Mouse (Mus musculus) CH12.LX (cell line): ENCODE measurements around the gene Slc36a3. TPM values are rescaled to one million over a fixed set of nuclear protein-coding genes. Genes with fewer than 3 reads are reported as not detected.
A peak's percentile ranks its signal among the peaks of the same experiment; 100 is the strongest.

Experiments
- DNase-seq: peaks from one replicate; pipeline ENCODE4 v3.0.0-alpha.2; 2013; ENCODE audit errors: extremely low read depth
- H3K27ac ChIP-seq: 2 replicates; pipeline ENCODE4 v1.5.1; 2012; ENCODE audit warnings: low read depth, mild to moderate bottlenecking, control low read depth, moderate library complexity; ENCODE audit not compliant: insufficient read depth
- H3K27me3 ChIP-seq: replicated peaks from 2 replicates; pipeline ENCODE3; 2012; ENCODE audit warnings: inconsistent platforms
- H3K36me3 ChIP-seq, 2 experiments: replicated peaks in 1 of 2; 2 replicates each; pipeline versions ENCODE3 to v1.6.1; 2012; ENCODE audit warnings: inconsistent platforms in 1 of 2, low read length in 1 of 2, mild to moderate bottlenecking in 1 of 2, mixed read lengths in 1 of 2, moderate library complexity in 1 of 2; ENCODE audit not compliant: control insufficient read depth in 1 of 2, insufficient read depth in 1 of 2
- H3K4me1 ChIP-seq, 2 experiments: 2 replicates each; pipeline ENCODE4 v1.6.1; 2012; ENCODE audit warnings: inconsistent platforms in 1 of 2, moderate library complexity in 1 of 2; ENCODE audit not compliant: insufficient read depth in 2 of 2, control insufficient read depth in 1 of 2
- H3K4me2 ChIP-seq: 2 replicates; pipeline ENCODE4 v1.6.1; 2012; ENCODE audit warnings: low read depth, mild to moderate bottlenecking, control low read depth; ENCODE audit not compliant: poor library complexity, insufficient read depth, severe bottlenecking
- H3K4me3 ChIP-seq, 3 experiments: fragments of 150-350 bp in 1 of 3; sonication (generic) in 1 of 3; replicated peaks in 1 of 3; 2 replicates each; pipeline versions ENCODE3 to v1.5.1; 2011 to 2012; ENCODE audit warnings: low read depth in 2 of 3, low read length in 2 of 3, mild to moderate bottlenecking in 2 of 3, moderate library complexity in 2 of 3, control low read depth in 1 of 3, improper control_type of control experiment in 1 of 3, inconsistent platforms in 1 of 3, mixed read lengths in 1 of 3; ENCODE audit not compliant: poor library complexity in 1 of 3
- H3K79me2 ChIP-seq: replicated peaks from 2 replicates; pipeline ENCODE4 v1.6.1; 2012; ENCODE audit warnings: mild to moderate bottlenecking, moderate library complexity; ENCODE audit not compliant: control insufficient read depth, poor library complexity, insufficient read depth, severe bottlenecking; ENCODE audit errors: extremely low read depth
- H3K9ac ChIP-seq: 2 replicates; pipeline ENCODE4 v1.6.1; 2012; ENCODE audit warnings: low read depth, mild to moderate bottlenecking, control low read depth, moderate library complexity; ENCODE audit not compliant: insufficient read depth
- H3K9me3 ChIP-seq: replicated peaks from 2 replicates; pipeline ENCODE3; 2012; ENCODE audit warnings: low read length, inconsistent platforms, mixed read lengths
- CHD1 ChIP-seq: IDR thresholded peaks from 2 replicates; pipeline ENCODE4 v1.6.1; 2012; ENCODE audit warnings: low read depth, low read length, improper control_type of control experiment, inconsistent platforms
- CHD2 ChIP-seq: IDR thresholded peaks from 2 replicates; pipeline ENCODE4 v1.6.1; 2011; ENCODE audit warnings: low read length, improper control_type of control experiment
- CTCF ChIP-seq, 2 experiments: IDR thresholded peaks in 1 of 2; conservative IDR thresholded peaks in 1 of 2; 2 replicates each; pipeline ENCODE4 v1.5.1; 2011 to 2012; ENCODE audit warnings: low read depth in 2 of 2, low read length in 2 of 2, improper control_type of control experiment in 1 of 2, inconsistent platforms in 1 of 2, mild to moderate bottlenecking in 1 of 2, moderate library complexity in 1 of 2
- E2F4 ChIP-seq: IDR thresholded peaks from 2 replicates; pipeline ENCODE4 v1.6.1; 2011; ENCODE audit warnings: low read depth, low read length, improper control_type of control experiment; ENCODE audit not compliant: insufficient replicate concordance
- ELF1 ChIP-seq: IDR thresholded peaks from 2 replicates; pipeline ENCODE4 v1.6.1; 2014; ENCODE audit warnings: low read depth, mild to moderate bottlenecking, inconsistent platforms, low read length, improper control_type of control experiment
- EP300 ChIP-seq: IDR thresholded peaks from 2 replicates; pipeline ENCODE4 v1.6.1; 2011; ENCODE audit warnings: low read length, improper control_type of control experiment
- ETS1 ChIP-seq: conservative IDR thresholded peaks from 2 replicates; pipeline ENCODE4 v1.6.1; 2012; ENCODE audit warnings: low read depth, mild to moderate bottlenecking, inconsistent platforms, low read length, improper control_type of control experiment, moderate library complexity
- GABPA ChIP-seq: IDR thresholded peaks from 2 replicates; pipeline ENCODE4 v1.6.1; 2012; ENCODE audit warnings: low read depth, low read length, improper control_type of control experiment, inconsistent platforms; ENCODE audit not compliant: insufficient replicate concordance
- HCFC1 ChIP-seq: IDR thresholded peaks from 2 replicates; pipeline ENCODE4 v1.6.1; 2012; ENCODE audit warnings: low read depth, mild to moderate bottlenecking, inconsistent platforms, low read length, improper control_type of control experiment
- IRF4 ChIP-seq: IDR thresholded peaks from 2 replicates; pipeline ENCODE4 v1.6.1; 2014; ENCODE audit warnings: low read depth, mild to moderate bottlenecking, inconsistent platforms, low read length, improper control_type of control experiment
- JUN ChIP-seq: IDR thresholded peaks from 2 replicates; pipeline ENCODE4 v1.6.1; 2011; ENCODE audit warnings: low read depth, mild to moderate bottlenecking, low read length, improper control_type of control experiment, moderate library complexity; ENCODE audit not compliant: insufficient read depth
- JUND ChIP-seq: conservative IDR thresholded peaks from 2 replicates; pipeline ENCODE4 v1.6.1; 2011; ENCODE audit warnings: low read depth, low read length, improper control_type of control experiment
- KAT2A ChIP-seq: IDR thresholded peaks from 2 replicates; pipeline ENCODE4 v1.6.1; 2012; ENCODE audit warnings: low read length, improper control_type of control experiment, inconsistent platforms; ENCODE audit not compliant: insufficient replicate concordance
- MAX ChIP-seq: IDR thresholded peaks from 2 replicates; pipeline ENCODE4 v1.6.1; 2011; ENCODE audit warnings: low read length, improper control_type of control experiment
- MAZ ChIP-seq: IDR thresholded peaks from 2 replicates; pipeline ENCODE4 v1.6.1; 2012; ENCODE audit warnings: low read depth, mild to moderate bottlenecking, inconsistent platforms, low read length, improper control_type of control experiment, moderate library complexity
- MEF2A ChIP-seq: IDR thresholded peaks from 2 replicates; pipeline ENCODE4 v1.6.1; 2014; ENCODE audit warnings: low read depth, mild to moderate bottlenecking, inconsistent platforms, low read length, improper control_type of control experiment, borderline replicate concordance
- NRF1 ChIP-seq: IDR thresholded peaks from 2 replicates; pipeline ENCODE4 v1.6.1; 2014; ENCODE audit warnings: low read depth, mild to moderate bottlenecking, inconsistent platforms, low read length, improper control_type of control experiment, moderate library complexity
- PAX5 ChIP-seq: IDR thresholded peaks from 2 replicates; pipeline ENCODE4 v1.6.1; 2012; ENCODE audit warnings: low read length, inconsistent platforms, mixed read lengths
- POLR2AphosphoS2 ChIP-seq: IDR thresholded peaks from 2 replicates; pipeline ENCODE4 v1.6.1; 2011; ENCODE audit warnings: low read depth, low read length, improper control_type of control experiment
- RCOR1 ChIP-seq: conservative IDR thresholded peaks from 2 replicates; pipeline ENCODE4 v1.6.1; 2012; ENCODE audit warnings: low read depth, mild to moderate bottlenecking, inconsistent platforms, low read length, improper control_type of control experiment
- SMC3 ChIP-seq: IDR thresholded peaks from 2 replicates; pipeline ENCODE4 v1.6.1; 2011; ENCODE audit warnings: low read depth, low read length, improper control_type of control experiment
- TCF12 ChIP-seq: IDR thresholded peaks from 2 replicates; pipeline ENCODE4 v1.6.1; 2014; ENCODE audit warnings: low read depth, mild to moderate bottlenecking, inconsistent platforms, low read length, improper control_type of control experiment
- UBTF ChIP-seq: IDR thresholded peaks from 2 replicates; pipeline ENCODE4 v1.6.1; 2012; ENCODE audit warnings: low read depth, mild to moderate bottlenecking, inconsistent platforms, low read length, improper control_type of control experiment, moderate library complexity
- USF1 ChIP-seq: IDR thresholded peaks from 2 replicates; pipeline ENCODE4 v1.6.1; 2014; ENCODE audit warnings: low read depth, mild to moderate bottlenecking, inconsistent platforms, low read length, improper control_type of control experiment
- USF2 ChIP-seq: conservative IDR thresholded peaks from 2 replicates; pipeline ENCODE4 v1.6.1; 2011; ENCODE audit warnings: low read depth, low read length, improper control_type of control experiment
- ZC3H11A ChIP-seq: IDR thresholded peaks from 2 replicates; pipeline ENCODE4 v1.6.1; 2012; ENCODE audit warnings: low read depth, mild to moderate bottlenecking, inconsistent platforms, low read length, improper control_type of control experiment
- ZKSCAN1 ChIP-seq: IDR thresholded peaks from 2 replicates; pipeline ENCODE4 v1.6.1; 2012; ENCODE audit warnings: low read depth, inconsistent platforms, low read length, improper control_type of control experiment, borderline replicate concordance
- ZMIZ1 ChIP-seq: IDR thresholded peaks from 2 replicates; pipeline ENCODE4 v1.6.1; 2012; ENCODE audit warnings: low read depth, mild to moderate bottlenecking, inconsistent platforms, low read length, improper control_type of control experiment
- ZNF384 ChIP-seq: IDR thresholded peaks from 2 replicates; pipeline ENCODE4 v1.6.1; 2012; ENCODE audit warnings: low read depth, low read length, improper control_type of control experiment, inconsistent platforms
- dilution Hi-C: fragments of 300-500 bp; cut with MboI; formaldehyde crosslinking; loops from 2 replicates; pipeline ENCODE4 v1.14.3; 2020; ENCODE audit warnings: low sequenced_read_pairs; ENCODE audit not compliant: extremely low pct_unique_long_range_greater_than_20kb, extremely low pct_ligation_motif_present
- in situ Hi-C: fragments of 300-500 bp; cut with MboI; formaldehyde crosslinking; loops from 3 replicates; pipeline ENCODE4 v1.14.3; 2019; ENCODE audit warnings: low sequenced_read_pairs, low pct_ligation_motif_present, low pct_unique_long_range_greater_than_20kb, mixed read lengths
- polyA plus RNA-seq: library from polyadenylated mRNA; unstranded; fragments of >175 nt; gene quantifications from 2 replicates; pipeline ENCODE4 v1.2.1, GENCODE M21; 2012; ENCODE audit warnings: low read depth; ENCODE audit not compliant: insufficient read length
- total RNA-seq, 2 experiments: library from RNA; depleted of rRNA; stranded (reverse); fragments of 300-350 nt in 1 of 2; fragments of >200 nt in 1 of 2; gene quantifications; 2 replicates each; pipeline ENCODE4 v1.2.3; 2012 to 2014

The Slc36a3 gene
- total and polyA plus RNA-seq, 3 experiments: 0.72 to 1.5 (median 0.72) TPM

- peak overlapping the region in 1 of 3 experiments; percentile 19 for H3K4me3 ChIP-seq
- no peak for TF ChIP-seq CHD2
- TF ChIP-seq USF1: no peak
- TF ChIP-seq EP300: no peak
- TF ChIP-seq ZKSCAN1: no peak
- TF ChIP-seq POLR2AphosphoS2: no peak
- peaks cover 0 to 2% of the 10 kb centered on the region in 2 experiments for H3K36me3 ChIP-seq
- peaks cover 15 to 59% of the 10 kb centered on the region in 2 experiments for H3K4me1 ChIP-seq
- H3K9ac ChIP-seq: no peak overlapping the region
- H3K4me2 ChIP-seq: no peak overlapping the region
- no peaks in the 10 kb centered on the region for H3K79me2 ChIP-seq
- no peak overlapping the region for H3K27ac ChIP-seq
- H3K9me3 ChIP-seq: no peaks in the 10 kb centered on the region
- dilution Hi-C loops (no loop called here), in situ Hi-C loops (no loop called here)
- no peak for DNase-seq
- H3K27me3 ChIP-seq: no peaks in the 10 kb centered on the region
These were observed 13.9 kb downstream of the Slc36a3 start for GRCm38 (mm10) chr11:55137646-55138045.

GRCm38 (mm10) chr11:55136770-55137547, 14.5 kb downstream of the Slc36a3 start:
- peak; percentile 97 for DNase-seq
- TF ChIP-seq PAX5: no peak
- no peak for TF ChIP-seq GABPA
- TF ChIP-seq CHD2: no peak; the same call in 1 of the 2 replicates
- TF ChIP-seq ELF1: peak; percentile 76; the same call in 1 of the 2 replicates
- 0 out of 2 replicates have a peak, but pooled peaks have one; percentile 23 for TF ChIP-seq KAT2A
- peak; percentile 81; the same call in 1 of the 2 replicates for TF ChIP-seq MEF2A
- peak; percentile 39; the same call in 1 of the 2 replicates for TF ChIP-seq HCFC1
- TF ChIP-seq SMC3: no peak
- peak; percentile 49; the same call in 1 of the 2 replicates for TF ChIP-seq RCOR1
- peak; percentile 69; the same call in 1 of the 2 replicates for TF ChIP-seq CHD1
- peak; percentile 93 for TF ChIP-seq MAZ
- peak; percentile 55 for TF ChIP-seq USF2
- peak; percentile 79 for TF ChIP-seq ZMIZ1
- peak; percentile 65 for TF ChIP-seq IRF4
- 0 out of 2 replicates have a peak, but pooled peaks have one; percentile 8 for TF ChIP-seq ZNF384
- no peak for TF ChIP-seq ZC3H11A
- no peak for TF ChIP-seq JUN
- no peak for TF ChIP-seq NRF1
- 0 out of 2 replicates have a peak, but pooled peaks have one; percentile 4 for TF ChIP-seq E2F4
- TF ChIP-seq MAX: peak; percentile 54; the same call in 1 of the 2 replicates
- TF ChIP-seq JUND: 0 out of 2 replicates have a peak, but pooled peaks have one; percentile 10
- TF ChIP-seq UBTF: no peak
- TF ChIP-seq ETS1: peak; percentile 88
- TF ChIP-seq EP300: peak; percentile 59; the same call in 1 of the 2 replicates
- no peak for TF ChIP-seq CTCF (conservative IDR thresholded peaks at IDR 0.05 in 1 of 2, IDR thresholded peaks at IDR 0.05 in 1 of 2; ENCODE audit: low read depth in 2 of 2, low read length in 2 of 2)
- peak; percentile 76 for TF ChIP-seq TCF12
- TF ChIP-seq ZKSCAN1: no peak

More at GRCm38 (mm10) chr11:55136770-55137547, 14.5 kb downstream of the Slc36a3 start:
- H3K9me3 ChIP-seq: no peaks in the 10 kb centered on the region
- H3K27me3 ChIP-seq: no peaks in the 10 kb centered on the region
- peaks cover 15 to 64% of the 10 kb centered on the region in 2 experiments for H3K4me1 ChIP-seq
- peak overlapping the region; percentile 52 for H3K4me2 ChIP-seq
- peak overlapping the region; percentile 73 for H3K27ac ChIP-seq
- dilution Hi-C loops: no loop called here
- H3K36me3 ChIP-seq: peaks cover 0 to 2% of the 10 kb centered on the region in 2 experiments
- no peaks in the 10 kb centered on the region for H3K79me2 ChIP-seq
- in situ Hi-C loops: no loop called here
- H3K9ac ChIP-seq: peak overlapping the region; percentile 17; the same call in 1 of the 2 replicates
- peak overlapping the region; percentile 21 to 54 (median 44) for H3K4me3 ChIP-seq
